Mouse (Mus musculus) hindbrain, postnatal 0 days (tissue): ENCODE results near the gene Itga7. TPM values are rescaled to one million over a fixed set of nuclear protein-coding genes. Genes with fewer than 3 reads are reported as not detected.

ENCODE experiments used
- ATAC-seq: fragments of 200-750 bp; cut with Nextera tagmentation; 2 replicates; pipeline ENCODE4 v1.8.0; 2017; ENCODE audit warnings: mild to moderate bottlenecking, moderate TSS enrichment, moderate library complexity
- DNase-seq: peaks from one replicate; pipeline ENCODE4 v3.0.0-alpha.2; 2015; ENCODE audit warnings: low spot score
- H3K27ac ChIP-seq: fragments of 300-500 bp; sonication (generic); 2 replicates; pipeline ENCODE4 v1.5.1; 2014; ENCODE audit warnings: mild to moderate bottlenecking
- H3K27me3 ChIP-seq: fragments of 300-500 bp; sonication (generic); 2 replicates; pipeline ENCODE4 v1.6.1; 2014; ENCODE audit warnings: low read length, mixed read lengths; ENCODE audit not compliant: insufficient read depth
- H3K36me3 ChIP-seq: fragments of 300-500 bp; sonication (generic); 2 replicates; pipeline ENCODE4 v1.6.1; 2014; ENCODE audit warnings: low read length, mixed read lengths; ENCODE audit not compliant: insufficient read depth
- H3K4me1 ChIP-seq: fragments of 300-500 bp; sonication (generic); 2 replicates; pipeline ENCODE4 v1.6.1; 2014; ENCODE audit warnings: antibody characterized with exemption, low read length, mixed read lengths; ENCODE audit not compliant: insufficient read depth
- H3K4me2 ChIP-seq: fragments of 300-500 bp; sonication (generic); 2 replicates; pipeline ENCODE4 v1.6.1; 2014; ENCODE audit warnings: low read depth, mild to moderate bottlenecking, low read length, moderate library complexity, mixed read lengths
- H3K4me3 ChIP-seq: fragments of 300-500 bp; sonication (generic); 2 replicates; pipeline ENCODE4 v1.5.1; 2014; ENCODE audit warnings: low read length
- H3K9ac ChIP-seq: fragments of 300-500 bp; sonication (generic); replicated peaks from 2 replicates; pipeline ENCODE4 v1.6.1; 2014; ENCODE audit warnings: mild to moderate bottlenecking, low read length, moderate library complexity, mixed read lengths
- H3K9me3 ChIP-seq: fragments of 300-500 bp; sonication (generic); 2 replicates; pipeline ENCODE4 v1.6.1; 2016; ENCODE audit warnings: low read length, mixed read lengths
- CTCF ChIP-seq: IDR thresholded peaks from 2 replicates; pipeline ENCODE4 v1.5.1; 2016; ENCODE audit warnings: antibody characterized with exemption, control low read depth, low read depth
- WGBS: fragments of 180-500 bp; shearing (Covaris S2); extraction: QIAGEN DNeasy Blood & Tissue Kit; methylation state at CpG from one replicate; pipeline ENCODE4 v1.1.7; 2014; 5-methylcytosine and 5-hydroxymethylcytosine counted together
- polyA plus RNA-seq: library from polyadenylated mRNA; unstranded; fragments of >200 nt; fragmentation: Nextera tagmentation; extraction: Ambion mirVana; gene quantifications from 2 replicates; pipeline ENCODE4 v1.2.1, GENCODE M21; 2015
- total RNA-seq: library from RNA; depleted of rRNA; stranded (reverse); fragments of >200 nt; gene quantifications from 2 replicates; pipeline ENCODE4 v1.2.3, GENCODE M21; 2014

The Itga7 gene
- total and polyA plus RNA-seq, 2 experiments from 2014 or later, result 15.1 to 29.0 TPM

DNA sequence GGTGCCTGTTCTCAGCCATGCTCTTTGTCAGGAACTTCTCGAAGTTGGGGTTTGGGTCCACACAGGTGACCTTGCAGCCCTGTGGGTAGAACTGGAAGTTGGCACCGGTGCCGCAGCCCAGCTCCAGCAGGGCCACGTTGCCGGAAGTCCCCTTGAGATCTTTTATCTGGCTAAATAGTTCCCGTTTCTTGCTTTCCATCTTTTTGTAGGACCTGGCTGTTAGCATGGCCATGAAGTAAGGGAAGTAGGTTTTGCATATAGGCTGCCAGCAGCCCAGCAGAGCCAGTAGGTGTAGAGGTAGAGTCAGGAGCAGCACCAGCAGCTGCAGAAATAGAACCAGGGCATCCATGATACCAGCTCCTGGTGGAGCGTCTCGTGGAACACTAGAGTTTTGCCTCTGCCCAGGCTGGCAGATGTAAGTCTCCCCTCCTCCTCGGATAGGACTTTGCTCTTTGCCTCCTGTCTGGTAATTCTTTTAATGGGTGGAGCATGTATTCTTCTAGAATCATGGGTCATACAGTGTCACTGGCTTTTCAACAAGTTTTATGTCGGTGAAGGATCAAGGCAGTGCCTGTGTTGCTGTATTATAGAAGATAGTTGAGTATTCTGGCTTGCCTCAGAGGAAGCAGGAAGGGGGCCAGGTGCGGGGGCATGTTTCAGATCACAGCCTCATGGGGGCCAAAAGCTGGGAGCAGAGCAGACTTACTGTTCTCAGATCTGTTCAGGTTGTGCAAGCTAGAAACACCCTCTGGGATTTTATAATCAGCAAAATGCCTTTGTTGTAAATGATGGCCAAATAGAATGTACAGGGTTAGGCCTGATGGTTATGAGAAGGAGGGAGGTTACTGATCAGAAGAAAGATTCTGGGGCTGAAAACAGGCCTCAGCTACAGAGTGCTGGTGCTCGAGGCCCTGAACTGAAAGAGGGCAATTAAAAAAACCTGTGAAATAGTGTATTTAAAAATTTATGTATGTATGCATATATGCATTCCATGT is 27.3 kb downstream of the Itga7 start, which contains the start of gene Mettl7b:
TSS of gene Mettl7b (minus strand) at position 399 of the 995 bp plus-strand sequence.
- TF ChIP-seq CTCF, result no peak
- no peak within 1 kb of the TSS for H3K4me2 ChIP-seq
- H3K27me3 ChIP-seq, result no peaks in the 10 kb centered on the region
- no peak within 1 kb of the TSS for H3K4me3 ChIP-seq
- H3K9me3 ChIP-seq, result no peaks in the 10 kb centered on the region
- no peaks in the 10 kb centered on the region for H3K4me1 ChIP-seq
- H3K36me3 ChIP-seq, result no peaks in the 10 kb centered on the region
- ATAC-seq (no peak), DNase-seq (no peak)
- WGBS, result 83% methylated on average over 12 of the region's 12 CpGs
- no peak within 1 kb of the TSS for H3K27ac ChIP-seq
- no peak within 1 kb of the TSS for H3K9ac ChIP-seq

GRCm38 (mm10) chr10:128964961-128965360 is 31.3 kb downstream of the Itga7 start:
- no peak overlapping the region for H3K9ac ChIP-seq
- no peak for ATAC-seq
- H3K27ac ChIP-seq, result no peak overlapping the region
- no peaks in the 10 kb centered on the region for H3K9me3 ChIP-seq
- H3K27me3 ChIP-seq, result no peaks in the 10 kb centered on the region
- DNase-seq, result no peak
- H3K4me3 ChIP-seq, result no peak overlapping the region
- H3K4me1 ChIP-seq, result no peaks in the 10 kb centered on the region
- no peaks in the 10 kb centered on the region for H3K36me3 ChIP-seq
- TF ChIP-seq CTCF, result no peak
- H3K4me2 ChIP-seq, result no peak overlapping the region
- WGBS, result 70% methylated on average over 2 of the region's 2 CpGs

DNA sequence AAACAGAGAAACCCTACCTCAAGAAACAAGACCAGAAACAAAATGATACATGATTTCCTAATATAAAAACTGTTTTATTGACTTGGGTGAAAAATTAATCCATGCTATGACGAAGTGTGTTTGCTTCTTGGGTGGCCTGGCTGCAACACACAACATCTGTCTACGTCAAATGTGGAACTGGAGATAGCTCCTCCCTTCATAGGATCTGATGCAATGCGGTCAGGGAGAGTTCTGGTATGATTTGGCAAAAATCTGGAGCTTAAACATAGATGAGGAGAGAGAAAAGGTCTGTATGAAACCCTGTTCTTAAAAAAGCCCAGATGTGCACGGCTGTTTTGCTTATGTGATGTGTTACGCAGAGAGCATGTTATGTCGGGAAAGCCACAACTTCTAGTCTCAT is 32.3 kb downstream of the Itga7 start:
- 89% methylated on average over 6 of the region's 6 CpGs for WGBS
- TF ChIP-seq CTCF, result no peak
- Histone ChIP-seq H3K27ac (no peak overlapping the region), H3K4me2 (no peak overlapping the region), H3K9ac (no peak overlapping the region), H3K9me3 (no peaks in the 10 kb centered on the region), H3K4me3 (no peak overlapping the region), H3K27me3 (no peaks in the 10 kb centered on the region), H3K36me3 (no peaks in the 10 kb centered on the region), H3K4me1 (no peaks in the 10 kb centered on the region)
- DNase-seq (no peak), ATAC-seq (no peak)

DNA sequence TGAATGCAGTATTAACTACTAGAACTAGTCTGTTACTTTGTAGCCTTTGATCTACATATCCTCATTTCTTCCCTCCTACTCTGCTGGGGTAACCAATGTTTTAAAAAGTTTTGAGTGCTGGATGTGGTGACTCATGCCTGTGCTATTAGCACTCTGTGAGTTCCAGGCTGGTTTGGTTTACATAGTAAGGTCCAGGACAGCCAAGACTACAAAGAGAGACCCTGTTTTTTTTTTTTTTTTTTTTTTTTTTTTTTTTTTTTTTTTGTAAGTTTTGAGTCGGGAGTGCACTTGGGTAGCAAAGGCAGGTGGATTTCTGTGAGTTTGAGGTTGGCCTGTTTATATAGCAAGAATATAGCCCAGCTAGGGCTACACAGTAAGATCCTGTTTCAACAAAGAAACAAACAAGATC is 34.7 kb downstream of the Itga7 start:
- Histone ChIP-seq H3K27ac (no peak overlapping the region), H3K9me3 (no peaks in the 10 kb centered on the region), H3K36me3 (no peaks in the 10 kb centered on the region), H3K9ac (no peak overlapping the region), H3K4me1 (no peaks in the 10 kb centered on the region), H3K4me3 (no peak overlapping the region), H3K4me2 (no peak overlapping the region), H3K27me3 (no peaks in the 10 kb centered on the region)
- no peak for TF ChIP-seq CTCF
- ATAC-seq (no peak), DNase-seq (no peak)
- 35% methylated on average over 1 of the region's 1 CpGs for WGBS

DNA sequence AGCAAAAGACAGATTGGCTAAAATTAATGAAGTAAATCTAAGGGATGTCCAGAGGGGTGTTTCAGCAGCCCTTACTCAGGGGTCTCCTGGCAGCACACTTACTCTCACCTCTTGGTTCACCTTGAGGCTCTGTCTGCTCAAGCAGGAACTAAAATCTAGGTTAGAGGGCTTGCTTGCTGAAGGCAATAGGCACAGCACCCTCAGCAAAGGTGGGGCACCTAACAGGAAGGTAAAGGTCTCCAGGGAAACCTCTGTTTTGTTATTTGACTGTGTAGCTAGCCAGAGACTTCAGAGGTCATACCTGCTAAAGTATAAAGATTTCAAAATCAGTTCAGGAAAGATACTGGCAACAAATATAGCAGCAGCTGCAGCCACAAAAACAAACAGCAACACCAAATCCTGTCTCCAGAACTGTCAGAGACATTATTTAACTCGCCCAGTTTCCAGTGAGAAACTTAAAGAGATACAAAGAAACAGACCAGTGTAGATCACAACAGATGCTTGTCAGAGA is 37.2 kb downstream of the Itga7 start:
- DNase-seq (no peak), ATAC-seq (no peak)
- H3K27ac ChIP-seq, result no peak overlapping the region
- no peak overlapping the region for H3K9ac ChIP-seq
- H3K4me3 ChIP-seq, result no peak overlapping the region
- 37% methylated on average over 1 of the region's 1 CpGs for WGBS
- no peak overlapping the region for H3K4me2 ChIP-seq
- no peak for TF ChIP-seq CTCF
- no peaks in the 10 kb centered on the region for H3K36me3 ChIP-seq
- H3K4me1 ChIP-seq, result no peaks in the 10 kb centered on the region
- no peaks in the 10 kb centered on the region for H3K9me3 ChIP-seq
- no peaks in the 10 kb centered on the region for H3K27me3 ChIP-seq

- 76% methylated on average over 4 of the region's 4 CpGs for WGBS
- no peak overlapping the region for H3K27ac ChIP-seq
- H3K27me3 ChIP-seq, result no peaks in the 10 kb centered on the region
- no peak overlapping the region for H3K4me2 ChIP-seq
- ATAC-seq (no peak), DNase-seq (no peak)
- H3K9me3 ChIP-seq, result no peaks in the 10 kb centered on the region
- no peaks in the 10 kb centered on the region for H3K36me3 ChIP-seq
- no peak overlapping the region for H3K4me3 ChIP-seq
- no peaks in the 10 kb centered on the region for H3K4me1 ChIP-seq
- H3K9ac ChIP-seq, result no peak overlapping the region
- no peak for TF ChIP-seq CTCF
Observed at GRCm38 (mm10) chr10:128972841-128973240, 39.2 kb downstream of the Itga7 start.

GRCm38 (mm10) chr10:128976395-128976794 is 42.8 kb downstream of the Itga7 start:
- Histone ChIP-seq H3K9ac (no peak overlapping the region), H3K4me1 (no peaks in the 10 kb centered on the region), H3K4me2 (no peak overlapping the region), H3K4me3 (no peak overlapping the region), H3K9me3 (no peaks in the 10 kb centered on the region), H3K27me3 (no peaks in the 10 kb centered on the region), H3K27ac (no peak overlapping the region), H3K36me3 (no peaks in the 10 kb centered on the region)
- DNase-seq (no peak), ATAC-seq (no peak)
- TF ChIP-seq CTCF, result no peak
- 74% methylated on average over 3 of the region's 3 CpGs for WGBS
